Mouse (Mus musculus) adrenal gland, adult 8-10 months (tissue): ENCODE measurements around the gene Ldb2. TPM values are rescaled to one million over a fixed set of nuclear protein-coding genes. Genes with fewer than 3 reads are reported as not detected.

Experiments
- DNase-seq: peaks from one replicate; pipeline ENCODE4 v3.0.0; 2022
- total RNA-seq, 4 experiments: library from RNA; stranded (reverse); gene quantifications; 2 replicates each; pipeline ENCODE4 v1.2.4; 2022

The Ldb2 gene
- total RNA-seq, 4 experiments from 2014 or later, result 20.5 to 36.8 (median 26.7) TPM

GRCm38 (mm10) chr5:44714508-44714907, 85.0 kb downstream of the Ldb2 start:
- DNase-seq, result no peak

- DNase-seq, result no peak
Observed at GRCm38 (mm10) chr5:44713181-44713789, 86.2 kb downstream of the Ldb2 start.

GRCm38 (mm10) chr5:44711211-44711610, 88.3 kb downstream of the Ldb2 start:
- DNase-seq, result peak; percentile 11

GRCm38 (mm10) chr5:44710132-44710871, 89.2 kb downstream of the Ldb2 start:
- no peak for DNase-seq

- no peak for DNase-seq
Observed at GRCm38 (mm10) chr5:44709276-44709675, 90.2 kb downstream of the Ldb2 start.

- DNase-seq, result no peak
Observed at GRCm38 (mm10) chr5:44707946-44708345, 91.5 kb downstream of the Ldb2 start.

- DNase-seq, result peak; percentile 28
Observed at GRCm38 (mm10) chr5:44706997-44707698, 92.3 kb downstream of the Ldb2 start.

- DNase-seq, result no peak
Observed at GRCm38 (mm10) chr5:44697993-44698392, 101.5 kb downstream of the Ldb2 start.

GRCm38 (mm10) chr5:44696548-44696947, 102.9 kb downstream of the Ldb2 start:
- no peak for DNase-seq

- no peak for DNase-seq
Observed at GRCm38 (mm10) chr5:44693674-44694073, 105.8 kb downstream of the Ldb2 start.

GRCm38 (mm10) chr5:44686344-44686743, 113.1 kb downstream of the Ldb2 start:
- peak; percentile 21 for DNase-seq

- DNase-seq, result no peak
Observed at GRCm38 (mm10) chr5:44681054-44681638, 118.3 kb downstream of the Ldb2 start.

GRCm38 (mm10) chr5:44677814-44678213, 121.7 kb downstream of the Ldb2 start:
- DNase-seq, result no peak

- no peak for DNase-seq
Observed at GRCm38 (mm10) chr5:44676145-44676754, 123.2 kb downstream of the Ldb2 start.

GRCm38 (mm10) chr5:44670336-44670735, 129.1 kb downstream of the Ldb2 start:
- DNase-seq, result no peak

- no peak for DNase-seq
Observed at GRCm38 (mm10) chr5:44667907-44668306, 131.6 kb downstream of the Ldb2 start.

GRCm38 (mm10) chr5:44667383-44667782, 132.1 kb downstream of the Ldb2 start:
- no peak for DNase-seq

GRCm38 (mm10) chr5:44659651-44660050, 139.8 kb downstream of the Ldb2 start:
- DNase-seq, result no peak

GRCm38 (mm10) chr5:44656707-44657106, 142.8 kb downstream of the Ldb2 start:
- no peak for DNase-seq

GRCm38 (mm10) chr5:44654403-44654802, 145.1 kb downstream of the Ldb2 start:
- no peak for DNase-seq

GRCm38 (mm10) chr5:44646842-44647190, 152.7 kb downstream of the Ldb2 start:
- no peak for DNase-seq

GRCm38 (mm10) chr5:44645952-44646841, 153.3 kb downstream of the Ldb2 start:
- DNase-seq, result no peak
